In genomic region chr17:25795609-25796092, GRCm38 (mm10) we compare ENCODE assay signal across 8 mouse cellular contexts. TPM values are rescaled to one million over a fixed set of nuclear protein-coding genes. Genes with fewer than 3 reads are reported as not detected.
DNase-seq lines count a peak whose midpoint lies in the region; ATAC-seq lines count a peak whose summit lies in the region.
"Had no signal": no experiment of that assay in that cellular context is flagged by ENCODE, and none has a peak within 500 bp of the region (broad histone marks: within the 10 kb centered on the region; RNA-seq: fewer than 3 reads in every experiment).

Gene AC134908.4, minus strand, starts transcription at chr17:25795659.

- no peaks in the 10 kb centered on the region for H3K9me3 ChIP-seq in embryonic facial prominence, embryonic 10.5 days
- no peaks in the 10 kb centered on the region for H3K9me3 ChIP-seq in hindbrain, embryonic 16.5 days (ENCODE audit: control insufficient read depth, low read length)
- H3K9me3 ChIP-seq in limb, embryonic 11.5 days (ENCODE audit: control insufficient read depth, low read length): no peaks in the 10 kb centered on the region
- H3K9me3 ChIP-seq in neural tube, embryonic 15.5 days (replicated peaks): no peaks in the 10 kb centered on the region

- H3K9ac ChIP-seq in hindbrain, embryonic 16.5 days (ENCODE audit: low read depth, low read length): peak within 1 kb of the TSS; percentile 67
- H3K9ac ChIP-seq in limb, embryonic 11.5 days (ENCODE audit: low read length): peak within 1 kb of the TSS; percentile 79
- H3K9ac ChIP-seq in neural tube, embryonic 15.5 days (replicated peaks): peak within 1 kb of the TSS; percentile 53

- peak within 1 kb of the TSS; percentile 91 for H3K27ac ChIP-seq in embryonic facial prominence, embryonic 10.5 days (replicated peaks)
- H3K27ac ChIP-seq in hindbrain, embryonic 16.5 days (ENCODE audit: low read depth, low read length): peak within 1 kb of the TSS; percentile 83
- peak within 1 kb of the TSS; percentile 57 for H3K27ac ChIP-seq in limb, embryonic 11.5 days (replicated peaks; ENCODE audit: low read depth, low read length)
- peak within 1 kb of the TSS; percentile 93 for H3K27ac ChIP-seq in neural tube, embryonic 15.5 days (replicated peaks)

- intact Hi-C loops in gastrocnemius, postnatal 14 days (cut with DNase I; ENCODE audit: low total_unique reads): loop anchor here (5.0 kb wide), 1 partner anchor 63 kb away; no protein-coding TSS in a partner anchor

- H3K4me2 ChIP-seq in hindbrain, embryonic 16.5 days (ENCODE audit: low read length): peak within 1 kb of the TSS; percentile 83
- peak within 1 kb of the TSS; percentile 99 for H3K4me2 ChIP-seq in limb, embryonic 11.5 days (ENCODE audit: low read depth, severe bottlenecking)
- peak within 1 kb of the TSS; percentile 96 for H3K4me2 ChIP-seq in neural tube, embryonic 15.5 days

- 4% methylated on average over 6 of the region's 6 CpGs for WGBS in embryonic facial prominence, embryonic 10.5 days
- 18% methylated on average over 6 of the region's 6 CpGs for whole genome bisulfite sequencing in hindbrain, embryonic 16.5 days
- WGBS in limb, embryonic 11.5 days: 6% methylated on average over 6 of the region's 6 CpGs
- 13% methylated on average over 6 of the region's 6 CpGs for WGBS in neural tube, embryonic 15.5 days

- peaks cover 25% of the 10 kb centered on the region for H3K36me3 ChIP-seq in embryonic facial prominence, embryonic 10.5 days (replicated peaks)
- no peaks in the 10 kb centered on the region for H3K36me3 ChIP-seq in hindbrain, embryonic 16.5 days (ENCODE audit: control insufficient read depth, insufficient read depth, low read length)
- H3K36me3 ChIP-seq in limb, embryonic 11.5 days (ENCODE audit: control insufficient read depth, insufficient read depth, low read length): no peaks in the 10 kb centered on the region
- H3K36me3 ChIP-seq in neural tube, embryonic 15.5 days: no peaks in the 10 kb centered on the region

- peaks cover 66% of the 10 kb centered on the region for H3K4me1 ChIP-seq in embryonic facial prominence, embryonic 10.5 days
- H3K4me1 ChIP-seq in hindbrain, embryonic 16.5 days (ENCODE audit: control insufficient read depth, insufficient read depth, low read depth, low read length): peaks cover 37% of the 10 kb centered on the region
- peaks cover 35% of the 10 kb centered on the region for H3K4me1 ChIP-seq in limb, embryonic 11.5 days (ENCODE audit: control insufficient read depth, insufficient read depth, low read length)
- H3K4me1 ChIP-seq in neural tube, embryonic 15.5 days: peaks cover 63% of the 10 kb centered on the region

- no peaks in the 10 kb centered on the region for H3K27me3 ChIP-seq in embryonic facial prominence, embryonic 10.5 days (replicated peaks; ENCODE audit: low read depth, poor library complexity, severe bottlenecking)
- peaks cover 3% of the 10 kb centered on the region; the same call in 1 of the 2 replicates for H3K27me3 ChIP-seq in hindbrain, embryonic 16.5 days (replicated peaks; ENCODE audit: control insufficient read depth, insufficient read depth, low read length)
- H3K27me3 ChIP-seq in limb, embryonic 11.5 days (ENCODE audit: control insufficient read depth, insufficient read depth, low read length): no peaks in the 10 kb centered on the region
- no peaks in the 10 kb centered on the region for H3K27me3 ChIP-seq in neural tube, embryonic 15.5 days (replicated peaks)

- peak within 1 kb of the TSS; percentile 77 for H3K4me3 ChIP-seq in embryonic facial prominence, embryonic 10.5 days
- H3K4me3 ChIP-seq in hindbrain, embryonic 16.5 days (ENCODE audit: low read length): peak within 1 kb of the TSS; percentile 65
- peak within 1 kb of the TSS; percentile 76 for H3K4me3 ChIP-seq in limb, embryonic 11.5 days (ENCODE audit: low read depth, low read length)
- peak within 1 kb of the TSS; percentile 57 for H3K4me3 ChIP-seq in neural tube, embryonic 15.5 days (replicated peaks)

- peak; percentile 57 for ATAC-seq in hindbrain, embryonic 16.5 days
- peak; percentile 3; the same call in 1 of the 2 replicates for ATAC-seq in limb, embryonic 11.5 days (ENCODE audit: insufficient number of reproducible peaks, low FRiP score, low TSS enrichment, low read depth)
- peak; percentile 25; the same call in 1 of the 2 replicates for ATAC-seq in neural tube, embryonic 15.5 days (ENCODE audit: low FRiP score)

- DNase-seq in ovary, adult 18-20 months (ENCODE audit: low spot score): peak; percentile 42
- no peak for DNase-seq in ovary, postnatal 10 days (ENCODE audit: low spot score)
- DNase-seq in embryonic facial prominence, embryonic 10.5 days (ENCODE audit: low spot score): peak; percentile 90
- peak; percentile 69 for DNase-seq in limb, embryonic 11.5 days (ENCODE audit: low spot score)
- no peak for DNase-seq in gastrocnemius, postnatal 14 days

RNA-seq across cellular contexts. Expression of gene AC134908.4, which starts in this region (rescaled TPM):
- 0.95 and 1.0 TPM in 2 replicates for polyA plus RNA-seq in embryonic facial prominence, embryonic 10.5 days (2016; fragmentation: Nextera tagmentation; extraction: Ambion mirVana)
- 1.6 and 2.2 TPM in 2 replicates for polyA plus RNA-seq in hindbrain, embryonic 16.5 days (2015; fragmentation: Nextera tagmentation; extraction: Ambion mirVana)
- 0.29 TPM in 1 of 2 replicates, not detected in the other for polyA plus RNA-seq in limb, embryonic 11.5 days (2014; fragmentation: Nextera tagmentation; extraction: Ambion mirVana)
- 3.1 TPM in 1 of 2 replicates, not detected in the other for polyA plus RNA-seq in neural tube, embryonic 15.5 days (2015; fragmentation: Nextera tagmentation; extraction: Ambion mirVana)
- not detected for total RNA-seq in gastrocnemius, postnatal 14 days (2021)
- total RNA-seq: hematopoietic stem cell, adult 5-6 weeks had no signal

Comparison
In these comparisons a context has a peak if more than half of its experiments do, and no peak if none do; other contexts are left out.
1. DNase-seq: peak in ovary, adult 18-20 months (single experiment) and embryonic facial prominence, embryonic 10.5 days (single experiment); none in ovary, postnatal 10 days (single experiment) and gastrocnemius, postnatal 14 days (single experiment).
2. Peak in DNase-seq, ATAC-seq, H3K4me3 ChIP-seq, H3K27ac ChIP-seq, H3K9ac ChIP-seq and H3K4me2 ChIP-seq in limb, embryonic 11.5 days; RNA of the gene not detected or under 1 TPM.
3. ATAC-seq: peak in every context shown above with its lines; median percentile 57 in hindbrain, embryonic 16.5 days; 25 in neural tube, embryonic 15.5 days; 3 in limb, embryonic 11.5 days.
4. Peak in every context shown above with its lines, with median percentiles within 50 percentile points of each other: H3K27ac ChIP-seq, H3K4me3 ChIP-seq, H3K4me2 ChIP-seq and H3K9ac ChIP-seq.